Mouse (Mus musculus) embryonic fibroblast, embryonic 13.5 days (primary cell): ENCODE measurements around the gene Ms4a6c.

Experiments
- CTCF ChIP-seq: IDR thresholded peaks from 2 replicates; pipeline ENCODE4 v1.5.1; 2011; ENCODE audit warnings: mild to moderate bottlenecking, control low read depth, low read length, moderate library complexity, borderline replicate concordance; ENCODE audit not compliant: insufficient read depth
- POLR2A ChIP-seq: IDR thresholded peaks from 2 replicates; pipeline ENCODE4 v1.6.1; 2011; ENCODE audit warnings: low read depth, mild to moderate bottlenecking, control low read depth, low read length, moderate library complexity

- no peak for TF ChIP-seq CTCF
- no peak for TF ChIP-seq POLR2A
Observed at GRCm38 (mm10) chr19:11520146-11520545, 51.0 kb downstream of the Ms4a6c start.
